Mouse (Mus musculus) embryonic facial prominence, embryonic 10.5 days (tissue): ENCODE results near the gene Olfr91. TPM values are rescaled to one million over a fixed set of nuclear protein-coding genes. Genes with fewer than 3 reads are reported as not detected.

Experiments
- polyA plus RNA-seq: library from polyadenylated mRNA; unstranded; fragments of >200 nt; fragmentation: Nextera tagmentation; extraction: Ambion mirVana; gene quantifications from 2 replicates; pipeline ENCODE4 v1.2.1, GENCODE M21; 2016

The Olfr91 gene
- polyA plus RNA-seq, 1 experiment from 2014 or later: not detected

Other genes with a start within 250 kb of the Olfr91 start
- gene Trim15, start 231.1 kb downstream of the Olfr91 start, polyA plus RNA-seq: 0.21 and 0.36 TPM in 2 replicates
- gene Trim10, start 228.7 kb downstream of the Olfr91 start, polyA plus RNA-seq: 5.8 and 6.0 TPM in 2 replicates
- not detected in 2 replicates for gene Trim40, start 208.2 kb downstream of the Olfr91 start, polyA plus RNA-seq
- gene Trim31, start 200.2 kb downstream of the Olfr91 start, polyA plus RNA-seq: not detected in 2 replicates
- not detected in 2 replicates for gene Rnf39, start 155.4 kb downstream of the Olfr91 start, polyA plus RNA-seq
- 151 and 153 TPM in 2 replicates for gene Ppp1r11, start 146.5 kb downstream of the Olfr91 start, polyA plus RNA-seq
- 95.1 and 100 TPM in 2 replicates for gene Znrd1, start 139.7 kb downstream of the Olfr91 start, polyA plus RNA-seq
- 7.2 and 9.7 TPM in 2 replicates for gene Znrd1as, start 139.7 kb downstream of the Olfr91 start, polyA plus RNA-seq
- gene 2410137M14Rik, start 117.0 kb downstream of the Olfr91 start, polyA plus RNA-seq: not detected in 2 replicates
- 0.52 and 0.87 TPM in 2 replicates for gene H2-M5, start 108.7 kb downstream of the Olfr91 start, polyA plus RNA-seq
- gene Zfp57, start 97.1 kb downstream of the Olfr91 start, polyA plus RNA-seq: 97.0 and 106 TPM in 2 replicates
- 0.18 and 0.31 TPM in 2 replicates for gene Mog, start 74.9 kb downstream of the Olfr91 start, polyA plus RNA-seq
- 7.0 and 9.4 TPM in 2 replicates for gene Gabbr1, start 52.3 kb downstream of the Olfr91 start, polyA plus RNA-seq
- gene Olfr90, start 9.8 kb downstream of the Olfr91 start, polyA plus RNA-seq: 0.19 TPM in 1 of 2 replicates, not detected in the other
- not detected in 2 replicates for gene Olfr92, start 21.8 kb upstream of the Olfr91 start, polyA plus RNA-seq
- not detected in 2 replicates for gene Olfr93, start 63.2 kb upstream of the Olfr91 start, polyA plus RNA-seq
- gene Ubd, start 95.6 kb upstream of the Olfr91 start, polyA plus RNA-seq: not detected in 2 replicates
- not detected in 2 replicates for gene Olfr94, start 102.7 kb upstream of the Olfr91 start, polyA plus RNA-seq
- gene Olfr95, start 114.8 kb upstream of the Olfr91 start, polyA plus RNA-seq: not detected in 2 replicates
- not detected in 2 replicates for gene Olfr96, start 121.9 kb upstream of the Olfr91 start, polyA plus RNA-seq
- not detected in 2 replicates for gene Olfr97, start 139.1 kb upstream of the Olfr91 start, polyA plus RNA-seq
- not detected in 2 replicates for gene Olfr98, start 165.5 kb upstream of the Olfr91 start, polyA plus RNA-seq
- 1.7 and 1.8 TPM in 2 replicates for gene H2-M3, start 171.9 kb upstream of the Olfr91 start, polyA plus RNA-seq
- gene Olfr99, start 185.2 kb upstream of the Olfr91 start, polyA plus RNA-seq: not detected in 2 replicates
- not detected in 2 replicates for gene Olfr101, start 206.0 kb upstream of the Olfr91 start, polyA plus RNA-seq
- not detected in 2 replicates for gene Olfr102, start 218.8 kb upstream of the Olfr91 start, polyA plus RNA-seq
- gene Olfr103, start 241.4 kb upstream of the Olfr91 start, polyA plus RNA-seq: not detected in 2 replicates